Mouse (Mus musculus): ENCODE data around the gene Rnaseh2b.

- TF ChIP-seq CTCF (IDR thresholded peaks at IDR 0.05; ENCODE audit: control insufficient read depth, insufficient read depth, low read length) (no peak), POLR2A (IDR thresholded peaks at IDR 0.05; ENCODE audit: borderline replicate concordance, control insufficient read depth, low read depth, low read length) (no peak)
Measured at GRCm38 (mm10) chr14:62389064-62389728, 96.8 kb downstream of the Rnaseh2b start.

Data from bone marrow, adult 2 months (tissue).